Mouse (Mus musculus) NIH3T3 (cell line): ENCODE measurements at regions not wholly inside any gene's neighbourhood (a gene's known extent, or its start where the extent isn't known, plus 50 kb on each side); places are given as distances from the start of the nearest gene placed in this dataset.
"Not testable (repeated sequence)": the region's sequence is repeated elsewhere in the genome, so short reads cannot be mapped to it uniquely, and the experiment has no call there.

Experiments
- DNase-seq: peaks from one replicate; pipeline ENCODE4 v3.0.0-alpha.2; 2012; ENCODE audit warnings: low read depth

DNA sequence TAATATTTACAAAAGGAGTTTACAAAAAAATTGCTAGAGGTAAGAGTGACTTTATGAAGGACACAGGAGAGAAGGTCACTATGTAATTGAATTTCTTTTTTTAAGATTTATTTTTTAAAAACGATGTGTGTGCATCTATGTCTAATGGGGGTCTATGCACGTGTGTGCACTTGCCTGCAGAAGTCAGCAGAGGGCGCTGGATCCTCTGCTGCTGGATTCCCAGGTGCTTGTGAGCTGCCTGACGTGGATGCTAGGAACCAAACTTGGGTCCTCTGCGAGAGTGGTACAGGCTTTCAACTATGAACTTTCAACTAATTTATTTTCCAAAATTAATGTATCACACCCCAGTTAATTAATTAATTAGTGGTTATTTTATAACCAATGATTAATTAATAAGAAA lies 85.0 kb downstream of the Glrx3 start:
- no peak for DNase-seq

DNA sequence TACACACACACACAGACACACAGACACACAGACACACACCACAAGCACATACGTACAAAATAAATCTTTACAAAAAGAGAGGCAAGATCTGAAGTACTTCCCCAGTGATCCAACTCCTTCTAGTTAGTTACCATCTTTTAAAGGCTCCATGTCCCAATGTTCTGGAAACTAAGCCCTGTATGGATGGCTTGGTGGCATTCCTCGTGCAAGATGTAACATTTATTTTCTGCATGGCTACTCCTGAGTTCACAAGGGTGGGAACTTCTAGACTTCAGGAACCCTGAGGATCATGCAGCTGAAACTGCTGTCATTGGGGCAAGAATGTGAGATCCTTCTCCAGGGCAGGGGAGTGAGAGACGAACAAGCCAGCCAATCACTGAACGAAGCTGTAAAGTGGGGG lies 96.1 kb downstream of the Glrx3 start:
- DNase-seq: no peak

GRCm38 (mm10) chr7:137549991-137550390 lies 112.6 kb downstream of the Glrx3 start:
- DNase-seq: peak; percentile 77

- no peak for DNase-seq
These were observed 115.3 kb downstream of the Glrx3 start for GRCm38 (mm10) chr7:137552551-137553198.

DNA sequence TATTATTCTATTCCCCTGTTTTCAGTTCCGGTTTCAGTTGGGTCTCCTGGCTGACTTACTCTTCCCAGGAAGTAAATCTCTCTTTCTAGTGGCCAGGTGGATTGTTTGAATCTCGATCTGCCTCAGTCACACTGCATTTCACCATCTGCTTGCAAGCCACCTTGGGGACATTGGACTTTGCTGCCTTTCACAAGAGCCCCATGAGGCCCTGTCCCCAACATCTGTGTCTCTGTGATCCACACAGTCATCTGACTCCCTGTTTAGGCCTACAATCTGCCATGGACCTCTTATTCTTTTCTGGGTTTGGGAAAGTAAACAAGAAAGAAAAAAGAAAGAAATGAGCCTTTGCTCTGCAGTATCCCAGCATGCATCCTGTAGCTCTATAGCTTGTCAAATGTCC lies 118.1 kb downstream of the Glrx3 start:
- no peak for DNase-seq

DNA sequence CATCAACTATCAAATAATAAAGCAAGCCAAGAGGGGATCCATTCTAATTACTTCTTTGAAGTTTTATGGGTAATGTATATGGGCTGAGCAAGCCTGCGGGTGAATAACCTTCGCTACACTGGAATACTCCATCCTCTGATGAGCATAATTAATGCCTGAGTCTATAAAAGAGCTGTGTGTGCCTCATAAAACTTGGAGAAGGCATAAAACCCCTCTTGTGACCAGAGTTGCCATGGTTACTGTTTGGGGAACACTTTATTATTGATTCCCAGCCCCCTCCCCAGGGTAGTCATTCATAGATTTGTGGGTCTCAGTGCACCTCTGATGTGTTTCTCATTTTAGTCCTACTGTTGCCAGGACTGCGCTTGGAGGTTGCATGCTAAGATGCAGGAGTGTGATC lies 120.0 kb downstream of the Glrx3 start:
- no peak for DNase-seq

- DNase-seq: no peak
These were observed 121.5 kb downstream of the Glrx3 start for GRCm38 (mm10) chr7:137558871-137559270.

- no peak for DNase-seq
These were observed 132.8 kb downstream of the Glrx3 start for GRCm38 (mm10) chr7:137570199-137570598.

DNA sequence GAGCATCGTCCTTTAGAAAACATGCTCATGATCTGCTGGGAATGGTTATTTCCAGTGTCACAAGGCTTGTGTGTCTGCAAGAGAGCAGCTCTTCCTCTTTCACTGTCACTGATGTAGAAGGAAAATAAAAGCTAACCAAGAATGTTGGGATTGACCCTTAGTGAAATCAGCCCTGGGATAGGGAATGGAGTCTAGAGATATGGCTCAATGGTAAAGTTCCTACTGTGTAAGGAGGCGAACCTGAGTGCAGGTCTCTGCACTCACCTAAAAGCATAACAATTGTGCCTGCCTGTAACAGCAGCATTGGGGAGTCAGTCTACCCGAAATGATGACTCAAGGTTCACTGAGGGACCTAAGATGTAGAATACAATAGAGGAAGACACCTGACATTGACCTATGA lies 138.1 kb downstream of the Glrx3 start:
- DNase-seq: no peak

DNA sequence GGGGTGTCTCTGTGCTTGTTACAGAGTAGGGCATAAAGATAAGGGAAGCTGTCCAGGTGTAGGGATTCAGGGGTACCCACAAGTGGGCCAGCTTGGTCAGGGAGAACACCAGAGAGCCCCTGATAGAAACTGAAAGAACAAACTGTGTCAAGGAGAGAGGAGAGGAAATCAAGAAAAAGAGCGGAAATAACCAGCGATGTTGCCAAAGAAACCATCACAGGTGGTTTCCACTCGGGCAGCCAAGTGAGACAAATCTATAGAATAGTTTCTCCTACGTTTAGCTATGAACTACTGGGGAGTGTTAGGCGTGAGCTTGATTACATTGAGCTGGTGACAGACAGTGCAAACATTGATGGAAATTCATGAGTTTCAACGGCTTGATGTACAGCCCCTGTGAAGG lies 138.8 kb downstream of the Glrx3 start:
- DNase-seq: no peak

DNA sequence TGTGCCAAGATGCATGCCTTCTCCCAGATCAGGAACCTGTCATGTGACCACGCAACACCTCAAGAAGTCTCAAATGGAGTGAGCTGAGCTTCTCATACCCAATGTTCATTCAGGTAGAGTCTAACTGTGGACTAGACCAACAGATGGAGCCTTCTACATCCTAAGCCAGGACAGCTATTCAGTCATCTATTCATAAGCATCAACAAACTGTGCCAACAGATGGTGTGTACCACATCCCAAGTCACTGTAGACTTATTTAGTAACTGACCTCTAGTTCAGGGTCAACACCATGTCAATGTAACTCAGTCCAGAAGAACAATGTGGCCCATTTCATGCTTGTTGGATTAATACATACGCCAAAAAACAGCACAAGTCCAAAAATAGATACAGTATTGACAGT lies 146.1 kb downstream of the Glrx3 start:
- DNase-seq: no peak

DNA sequence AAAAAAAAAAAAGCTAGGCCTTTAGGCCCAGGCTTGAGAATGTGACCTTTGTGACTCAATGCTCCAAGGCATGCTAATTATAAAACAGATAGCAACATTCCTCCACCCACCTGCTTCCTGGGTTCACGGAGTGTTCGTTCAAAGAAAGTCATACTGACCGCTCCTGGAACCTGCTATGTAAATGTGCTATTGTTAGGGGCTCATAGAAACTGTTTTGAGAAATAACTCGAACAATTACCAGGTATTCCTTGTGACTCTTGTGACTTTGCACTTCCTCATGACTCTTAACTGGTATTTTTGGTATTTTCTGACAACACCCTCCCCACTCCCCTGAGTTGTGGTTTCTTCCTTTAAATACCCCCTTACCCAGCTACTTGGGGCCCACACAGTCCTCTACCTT lies 147.5 kb downstream of the Glrx3 start:
- not testable (repeated sequence) for DNase-seq

DNA sequence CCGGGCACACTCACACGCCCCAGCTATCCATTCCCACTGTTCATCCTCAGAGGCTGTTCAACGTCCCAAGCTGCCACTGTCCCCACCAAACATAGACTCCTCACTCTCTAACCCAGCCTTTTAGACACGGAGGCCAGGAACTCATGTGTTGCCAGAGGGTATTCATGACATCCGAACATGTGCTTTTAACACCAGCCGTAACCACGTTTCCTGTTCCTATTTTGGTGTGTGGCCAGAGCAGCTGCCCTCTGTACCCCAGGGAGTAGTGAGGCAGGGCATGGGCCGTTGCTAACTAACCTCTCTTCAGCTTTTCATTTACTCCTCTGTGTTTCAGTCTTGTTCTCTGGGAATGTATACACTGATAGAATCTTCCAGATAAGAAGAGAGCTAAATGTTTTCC lies 156.2 kb downstream of the Glrx3 start:
- no peak for DNase-seq

DNA sequence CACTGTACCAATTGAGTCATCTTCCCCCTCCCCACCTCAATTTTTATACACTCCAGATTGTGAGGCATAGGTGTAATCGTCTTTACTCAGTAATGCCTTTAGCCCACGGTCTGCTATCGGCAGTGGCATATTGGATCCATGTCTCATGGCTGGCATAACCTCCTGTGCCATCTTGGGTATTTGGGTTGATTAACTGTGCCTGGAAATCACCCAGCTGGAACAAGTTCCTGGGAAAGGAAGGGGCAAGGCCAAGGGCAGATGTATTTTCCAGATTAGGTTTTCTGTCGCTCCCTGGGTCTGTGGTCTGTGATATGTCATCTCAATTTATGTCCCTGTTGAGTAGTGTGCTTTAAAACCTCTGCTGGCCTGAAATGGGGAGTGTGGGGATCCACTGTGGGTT lies 158.2 kb downstream of the Glrx3 start:
- DNase-seq: no peak

DNA sequence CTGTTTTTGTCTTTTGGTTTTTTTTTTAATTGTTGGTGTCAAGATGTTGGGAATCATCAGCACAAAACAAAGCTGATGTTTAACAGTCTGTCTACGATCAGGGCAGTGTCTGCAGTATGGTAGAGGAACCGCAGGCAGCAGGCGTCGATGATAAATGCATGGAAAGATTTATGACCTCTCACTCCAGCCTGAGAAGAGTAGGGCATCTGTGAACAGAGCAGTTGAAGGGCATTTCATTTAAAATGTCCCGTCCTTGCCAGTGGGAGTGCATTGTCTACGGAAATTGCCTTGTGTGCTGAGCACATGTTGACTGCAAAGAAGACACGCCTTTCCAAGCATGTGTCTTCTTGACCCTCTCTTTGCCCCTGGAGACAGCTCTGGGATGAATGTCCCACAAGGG lies 158.7 kb downstream of the Glrx3 start:
- DNase-seq: no peak

DNA sequence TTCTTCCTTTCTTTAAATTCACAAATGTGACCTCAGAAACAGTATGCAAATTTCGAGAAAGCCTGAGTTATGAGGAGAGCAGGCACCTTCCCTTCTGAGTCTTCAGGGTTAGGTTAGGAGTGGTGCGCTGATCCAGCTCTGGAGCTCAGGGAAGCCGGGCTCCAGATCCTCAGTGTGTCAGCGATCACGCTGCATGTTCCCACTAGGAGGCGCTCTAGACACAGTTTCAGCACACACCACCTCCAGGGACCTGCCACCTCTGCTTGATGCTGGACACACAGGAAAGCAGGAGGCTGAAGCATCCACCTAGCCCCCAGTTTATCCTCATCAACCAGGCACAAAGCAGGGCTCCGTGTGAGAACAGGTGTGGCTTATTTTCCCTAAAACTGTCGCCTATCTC lies 165.6 kb downstream of the Glrx3 start:
- DNase-seq: peak; percentile 68

DNA sequence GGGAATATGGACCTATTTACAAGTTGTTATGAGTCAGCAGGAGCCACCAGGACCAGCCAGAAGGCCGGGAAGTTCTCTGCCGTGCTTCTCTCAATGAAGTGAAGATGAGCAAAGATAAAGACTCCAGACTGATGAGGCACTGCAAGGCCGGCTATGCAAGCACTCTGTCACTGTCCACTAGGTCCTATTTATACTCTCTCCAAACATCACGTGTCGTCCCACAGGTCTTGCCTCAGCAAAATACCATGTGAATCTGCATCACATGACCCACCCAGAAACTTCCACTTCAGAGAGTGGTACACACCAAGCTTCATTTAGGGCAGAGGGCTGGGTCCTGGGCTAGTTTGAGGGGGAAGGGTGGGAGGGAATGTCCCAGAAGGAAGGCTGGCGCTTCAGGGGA lies 172.3 kb downstream of the Glrx3 start:
- no peak for DNase-seq

GRCm38 (mm10) chr7:137611363-137611762 lies 173.9 kb downstream of the Glrx3 start:
- DNase-seq: no peak

DNA sequence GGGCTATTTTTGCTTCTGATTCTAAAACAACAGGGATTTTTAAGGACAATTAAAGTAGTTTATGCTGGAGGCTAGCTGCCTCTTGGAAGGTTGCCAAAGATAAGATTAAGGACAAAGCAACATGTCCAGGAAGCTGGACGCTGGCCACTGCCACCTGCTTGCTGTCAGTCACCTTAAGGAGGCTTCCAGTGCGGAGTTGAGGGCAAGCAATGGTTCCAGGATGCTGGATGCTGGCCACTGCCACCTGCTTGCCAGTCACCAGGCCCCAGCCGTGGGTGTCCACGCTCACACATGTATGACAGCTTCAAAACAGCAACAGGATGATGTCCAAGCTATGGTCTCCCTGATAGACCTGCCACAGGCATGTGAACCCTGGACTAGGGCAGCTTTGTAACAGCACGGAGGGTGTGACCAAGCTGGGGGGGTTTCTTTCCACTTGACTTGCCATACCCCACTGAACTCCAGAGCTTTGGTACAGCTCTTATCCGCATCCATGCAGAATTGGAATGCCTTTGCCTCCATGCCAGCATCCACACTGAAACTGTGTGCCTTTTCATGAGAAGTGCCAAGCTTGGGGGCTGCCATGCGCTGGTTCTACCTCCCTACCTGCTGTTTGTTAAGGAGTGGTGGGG lies 174.6 kb downstream of the Glrx3 start:
- no peak for DNase-seq

GRCm38 (mm10) chr7:137618406-137619133 lies 181.2 kb downstream of the Glrx3 start:
- no peak for DNase-seq

GRCm38 (mm10) chr7:137619286-137619789 lies 181.9 kb downstream of the Glrx3 start:
- no peak for DNase-seq

GRCm38 (mm10) chr7:137628266-137628665 lies 190.9 kb downstream of the Glrx3 start:
- DNase-seq: no peak

- DNase-seq: no peak
These were observed 192.1 kb downstream of the Glrx3 start for GRCm38 (mm10) chr7:137629540-137629939.
